8 mouse cellular contexts compared by ENCODE assay signal in the genomic region with DNA sequence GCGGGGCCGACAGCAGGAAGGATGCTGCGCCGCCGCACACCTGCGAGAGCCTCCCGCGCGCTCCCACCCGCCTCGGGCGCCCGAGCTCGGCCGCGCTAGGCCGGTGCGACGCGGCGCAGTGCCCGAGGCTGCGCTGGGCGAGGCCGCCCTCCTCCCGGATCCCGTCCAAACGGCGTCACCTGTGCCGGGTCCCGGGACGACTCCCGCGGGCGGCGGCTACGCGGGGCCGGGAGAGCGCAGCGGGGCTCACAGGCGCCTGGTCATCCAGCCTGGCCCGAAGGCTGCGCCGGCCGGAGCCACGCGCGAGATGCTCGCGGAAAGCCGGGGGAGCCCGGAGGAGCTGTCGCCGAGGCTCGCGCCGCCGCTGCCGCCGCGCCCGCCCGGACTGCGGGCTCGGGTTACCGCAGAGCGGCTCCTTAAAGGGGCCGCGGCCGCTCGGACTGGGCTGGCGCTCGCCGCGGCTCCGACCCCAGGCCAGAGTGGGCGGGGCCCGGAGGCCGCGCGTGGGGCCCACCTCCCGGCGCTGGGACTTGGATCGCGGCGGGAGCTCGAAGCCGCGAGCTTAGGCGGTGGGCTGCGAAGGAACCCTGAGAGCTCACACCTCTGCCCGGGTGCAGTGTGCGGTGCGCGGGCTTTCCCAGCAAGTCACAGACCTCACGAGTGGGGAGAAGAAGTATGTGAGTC. TPM values are rescaled to one million over a fixed set of nuclear protein-coding genes. Genes with fewer than 3 reads are reported as not detected.
DNase-seq lines count a peak whose midpoint lies in the region; ATAC-seq and TF ChIP-seq lines count a peak whose summit lies in the region.

No protein-coding gene starts in this region.

- peaks cover 21% of the 10 kb centered on the region for H3K27me3 ChIP-seq in embryonic facial prominence, embryonic 11.5 days (ENCODE audit: control insufficient read depth, insufficient read depth, low read length)
- H3K27me3 ChIP-seq in kidney, embryonic 16.5 days (ENCODE audit: insufficient read depth, low read length) = peaks cover 48% of the 10 kb centered on the region
- H3K27me3 ChIP-seq in neural tube, embryonic 12.5 days (replicated peaks) = peaks cover 34% of the 10 kb centered on the region
- no peaks in the 10 kb centered on the region for H3K27me3 ChIP-seq in testis, adult 2 months (ENCODE audit: control insufficient read depth, insufficient read depth, low read length)

- H3K4me3 ChIP-seq in embryonic facial prominence, embryonic 11.5 days (ENCODE audit: low read depth, low read length) = peak overlapping the region; percentile 67
- peak overlapping the region; percentile 69 for H3K4me3 ChIP-seq in kidney, embryonic 16.5 days (ENCODE audit: low read length)
- peak overlapping the region; percentile 75 for H3K4me3 ChIP-seq in neural tube, embryonic 12.5 days
- H3K4me3 ChIP-seq in testis, adult 2 months (ENCODE audit: control insufficient read depth, low read depth, low read length) = peak overlapping the region; percentile 94

- H3K27ac ChIP-seq in embryonic facial prominence, embryonic 11.5 days (replicated peaks; ENCODE audit: low read depth, low read length) = 0 out of 2 replicates have a peak overlapping the region, but pooled peaks have one; percentile 13
- H3K27ac ChIP-seq in kidney, embryonic 16.5 days (ENCODE audit: low read length) = 0 out of 2 replicates have a peak overlapping the region, but pooled peaks have one; percentile 10
- H3K27ac ChIP-seq in neural tube, embryonic 12.5 days = no peak overlapping the region
- peak overlapping the region; percentile 30 for H3K27ac ChIP-seq in testis, adult 2 months (ENCODE audit: control insufficient read depth, insufficient read depth, low read depth, low read length)

- WGBS in embryonic facial prominence, embryonic 11.5 days = under 1% methylated on average over 94 of the region's 97 CpGs
- WGBS in kidney, embryonic 16.5 days = under 1% methylated on average over 67 of the region's 97 CpGs
- under 1% methylated on average over 97 of the region's 97 CpGs for WGBS in neural tube, embryonic 12.5 days

- H3K4me2 ChIP-seq in embryonic facial prominence, embryonic 11.5 days (ENCODE audit: low read depth, low read length) = peak overlapping the region; percentile 100
- peak overlapping the region; percentile 100 for H3K4me2 ChIP-seq in kidney, embryonic 16.5 days (replicated peaks; ENCODE audit: low read depth, low read length)
- H3K4me2 ChIP-seq in neural tube, embryonic 12.5 days (replicated peaks) = peak overlapping the region; percentile 98

- no peaks in the 10 kb centered on the region for H3K9me3 ChIP-seq in embryonic facial prominence, embryonic 11.5 days (replicated peaks; ENCODE audit: control insufficient read depth, low read length)
- no peaks in the 10 kb centered on the region for H3K9me3 ChIP-seq in kidney, embryonic 16.5 days (ENCODE audit: low read length)
- H3K9me3 ChIP-seq in neural tube, embryonic 12.5 days = no peaks in the 10 kb centered on the region

- peak overlapping the region; percentile 71 for H3K9ac ChIP-seq in embryonic facial prominence, embryonic 11.5 days (replicated peaks; ENCODE audit: low read length)
- H3K9ac ChIP-seq in kidney, embryonic 16.5 days (replicated peaks; ENCODE audit: low read length) = peak overlapping the region; percentile 78
- H3K9ac ChIP-seq in neural tube, embryonic 12.5 days = peak overlapping the region; percentile 76

- TF ChIP-seq CTCF in testis, adult 2 months (IDR thresholded peaks at IDR 0.05; ENCODE audit: control insufficient read depth, insufficient read depth, insufficient replicate concordance, low read depth, low read length) = no peak

- TF ChIP-seq POLR2A in testis, adult 2 months (IDR thresholded peaks at IDR 0.05; ENCODE audit: control insufficient read depth, low read depth, low read length) = peak; percentile 45; the same call in 1 of the 2 replicates

- DNase-seq in CD4-positive helper T cell, adult 2 months (ENCODE audit: low read depth, low spot score) = peak; percentile 15
- peak; percentile 66 to 67 for DNase-seq in adrenal gland, adult 18-20 months (ENCODE audit: low spot score in 2 of 2)
- peak; percentile 73 for DNase-seq in embryonic facial prominence, embryonic 11.5 days (ENCODE audit: low spot score)
- DNase-seq in heart, adult 9 months (ENCODE audit: low spot score in 2 of 2) = peak; percentile 29 to 33
- peak; percentile 47 to 54 for DNase-seq in lung, adult 18-20 months

- no peaks in the 10 kb centered on the region for H3K4me1 ChIP-seq in embryonic facial prominence, embryonic 11.5 days (ENCODE audit: control insufficient read depth, insufficient read depth, low read length)
- peaks cover 15% of the 10 kb centered on the region for H3K4me1 ChIP-seq in kidney, embryonic 16.5 days (ENCODE audit: insufficient read depth, low read length)
- peaks cover 7% of the 10 kb centered on the region; the same call in 1 of the 2 replicates for H3K4me1 ChIP-seq in neural tube, embryonic 12.5 days
- H3K4me1 ChIP-seq in testis, adult 2 months (ENCODE audit: control insufficient read depth, insufficient read depth, low read length) = peaks cover 12% of the 10 kb centered on the region

- ATAC-seq in embryonic facial prominence, embryonic 11.5 days (replicated peaks; ENCODE audit: insufficient number of reproducible peaks, low FRiP score, low TSS enrichment, low read depth) = peak; percentile 89
- peak; percentile 95 for ATAC-seq in kidney, embryonic 16.5 days (ENCODE audit: low FRiP score, low TSS enrichment)
- peak; percentile 90 for ATAC-seq in neural tube, embryonic 12.5 days (ENCODE audit: low FRiP score, low read depth)

- H3K36me3 ChIP-seq in embryonic facial prominence, embryonic 11.5 days (replicated peaks; ENCODE audit: control insufficient read depth, insufficient read depth, low read depth, low read length) = no peaks in the 10 kb centered on the region
- H3K36me3 ChIP-seq in kidney, embryonic 16.5 days (ENCODE audit: insufficient read depth, low read length) = no peaks in the 10 kb centered on the region
- H3K36me3 ChIP-seq in neural tube, embryonic 12.5 days = no peaks in the 10 kb centered on the region
- H3K36me3 ChIP-seq in testis, adult 2 months (ENCODE audit: control insufficient read depth, insufficient read depth, low read length) = no peaks in the 10 kb centered on the region

RNA-seq across cellular contexts. Expression of a gene that starts 20.2 kb away (rescaled TPM):
- total RNA-seq in adrenal gland, adult 18-20 months (2021) = 10 to 100 TPM; 41.4 to 46.5 TPM
- 0.90 and 1.6 TPM in 2 replicates for polyA plus RNA-seq in embryonic facial prominence, embryonic 11.5 days (2014; fragmentation: Nextera tagmentation; extraction: Ambion mirVana)
- polyA plus RNA-seq in kidney, embryonic 16.5 days (2015; fragmentation: Nextera tagmentation; extraction: Ambion mirVana) = 1.5 and 1.6 TPM in 2 replicates
- polyA plus RNA-seq in neural tube, embryonic 12.5 days (2016; fragmentation: Nextera tagmentation; extraction: Ambion mirVana) = 0.60 and 0.82 TPM in 2 replicates
- 158 and 227 TPM in 2 replicates for polyA plus RNA-seq in testis, adult 2 months (2012; rRNA removed)

RNA-seq across cellular contexts. Expression of a gene that starts 28.9 kb away (rescaled TPM):
- total RNA-seq in adrenal gland, adult 18-20 months (2021) = 10 to 100 TPM; 31.8 to 32.1 TPM
- polyA plus RNA-seq in embryonic facial prominence, embryonic 11.5 days (2014; fragmentation: Nextera tagmentation; extraction: Ambion mirVana) = 35.4 and 35.6 TPM in 2 replicates
- polyA plus RNA-seq in kidney, embryonic 16.5 days (2015; fragmentation: Nextera tagmentation; extraction: Ambion mirVana) = 42.0 and 43.5 TPM in 2 replicates
- polyA plus RNA-seq in neural tube, embryonic 12.5 days (2016; fragmentation: Nextera tagmentation; extraction: Ambion mirVana) = 26.8 and 33.5 TPM in 2 replicates
- 2.5 and 3.3 TPM in 2 replicates for polyA plus RNA-seq in testis, adult 2 months (2012; rRNA removed)

Comparison
In these comparisons a context has a peak if more than half of its experiments do, and no peak if none do; other contexts are left out.
1. DNase-seq: peak in every context shown above with its lines; median percentile 73 in embryonic facial prominence, embryonic 11.5 days; 66 in adrenal gland, adult 18-20 months; 50 in lung, adult 18-20 months; 31 in heart, adult 9 months; 15 in CD4-positive helper T cell, adult 2 months.
2. RNA of a gene that starts 20.2 kb away (polyA plus RNA-seq): 158 to 227 TPM in testis, adult 2 months; 1.5 to 1.6 TPM in kidney, embryonic 16.5 days, 0.90 to 1.6 TPM in embryonic facial prominence, embryonic 11.5 days and 0.60 to 0.82 TPM in neural tube, embryonic 12.5 days; every median in the first group is over 10 times any median in the second.
3. Peak in every context shown above with its lines, with median percentiles within 50 percentile points of each other: ATAC-seq, H3K4me2 ChIP-seq, H3K4me3 ChIP-seq and H3K9ac ChIP-seq.